7 mouse cellular contexts compared by ENCODE assay signal in genomic region chr15:12578276-12578675, GRCm38 (mm10).
DNase-seq lines count a peak whose midpoint lies in the region; TF ChIP-seq lines count a peak whose summit lies in the region.

No protein-coding gene starts in this region.

- H3K9ac ChIP-seq in ES-E14 (ENCODE audit: insufficient read depth, low read depth, low read length, poor library complexity, severe bottlenecking): no peak overlapping the region

- H3K4me1 ChIP-seq in ES-E14 (ENCODE audit: control insufficient read depth in 2 of 2, insufficient read depth in 2 of 2, low read length in 2 of 2, poor library complexity in 1 of 2): no peaks in the 10 kb centered on the region

- H3K27ac ChIP-seq in ES-E14 (ENCODE audit: insufficient read depth, low read depth, low read length, poor library complexity, severe bottlenecking): no peak overlapping the region

- no peaks in the 10 kb centered on the region for H3K9me3 ChIP-seq in ES-E14 (ENCODE audit: control insufficient read depth, insufficient read depth, low read depth, low read length)

- H3K36me3 ChIP-seq in ES-E14 (ENCODE audit: control insufficient read depth, insufficient read depth, low read length, poor library complexity, severe bottlenecking): no peaks in the 10 kb centered on the region

- H3K4me3 ChIP-seq in ES-E14 (ENCODE audit: insufficient read depth in 1 of 2, low read depth in 1 of 2, low read length in 2 of 2, poor library complexity in 1 of 2, severe bottlenecking in 1 of 2): no peak overlapping the region

- DNase-seq in CD4-positive helper T cell, adult 2 months (ENCODE audit: low read depth, low spot score): peak; percentile 18
- DNase-seq in ES-E14 (ENCODE audit: low read depth, low spot score): peak; percentile 76
- DNase-seq in cerebellum, adult 8-10 months: peak; percentile 18
- DNase-seq in forelimb bud, embryonic 11.5 days (ENCODE audit: low read depth, low spot score): peak; percentile 51
- DNase-seq in kidney, postnatal 36 days: peak; percentile 50 to 79
- peak; percentile 35 for DNase-seq in lung, postnatal 25 days (ENCODE audit: low spot score)
- peak; percentile 84 for DNase-seq in right cerebral cortex, postnatal 14 days

- in situ Hi-C loops in ES-E14 (cut with MboI; ENCODE audit: low sequenced_read_pairs in 2 of 2, unreplicated experiment in 2 of 2): loop anchor here (10.0 kb wide), 1 partner anchor 203 kb away; no protein-coding TSS in a partner anchor

TF ChIP-seq in ES-E14, 5 proteins besides CTCF, POLR2A, EP300 and RAD21:
- no peak for TF ChIP-seq ZNF384 (IDR thresholded peaks at IDR 0.05; ENCODE audit: low read depth, low read length)
- TF ChIP-seq CHD2 (IDR thresholded peaks at IDR 0.05; ENCODE audit: low read depth, low read length): no peak
- TF ChIP-seq MAFK (IDR thresholded peaks at IDR 0.05; ENCODE audit: insufficient read depth, low read depth, low read length): no peak
- TF ChIP-seq ZC3H11A (IDR thresholded peaks at IDR 0.05; ENCODE audit: borderline replicate concordance, low read depth, low read length): peak; percentile 85

Comparison
In these comparisons a context has a peak if more than half of its experiments do, and no peak if none do; other contexts are left out.
1. DNase-seq: peak in every context shown above with its lines; median percentile 84 in right cerebral cortex, postnatal 14 days; 76 in ES-E14; 64 in kidney, postnatal 36 days; 51 in forelimb bud, embryonic 11.5 days; 35 in lung, postnatal 25 days; 18 in CD4-positive helper T cell, adult 2 months; 18 in cerebellum, adult 8-10 months.